Comparison of ENCODE assay signal across 13 mouse cellular contexts in genomic region chr9:57803047-57803446, GRCm38 (mm10). TPM values are rescaled to one million over a fixed set of nuclear protein-coding genes. Genes with fewer than 3 reads are reported as not detected.
DNase-seq lines count a peak whose midpoint lies in the region; ATAC-seq and TF ChIP-seq lines count a peak whose summit lies in the region.
"Had no signal": no experiment of that assay in that cellular context is flagged by ENCODE, and none has a peak within 500 bp of the region (broad histone marks: within the 10 kb centered on the region; RNA-seq: fewer than 3 reads in every experiment).

No protein-coding gene starts in this region.

- ATAC-seq in forebrain, embryonic 13.5 days: no peak
- no peak for ATAC-seq in forebrain, embryonic 11.5 days (replicated peaks; ENCODE audit: low FRiP score)
- no peak for ATAC-seq in liver, embryonic 11.5 days (replicated peaks; ENCODE audit: low FRiP score)
- peak; percentile 54 for ATAC-seq in G1E (ENCODE audit: extremely low read depth, insufficient number of reproducible peaks, low FRiP score, poor library complexity, severe bottlenecking)
- no peak for ATAC-seq in hindbrain, embryonic 14.5 days (ENCODE audit: low FRiP score)

- DNase-seq in forebrain, embryonic 11.5 days (ENCODE audit: low spot score): no peak
- no peak for DNase-seq in liver, embryonic 11.5 days (ENCODE audit: low spot score)
- no peak for DNase-seq in liver
- peak; percentile 27 for DNase-seq in G1E (ENCODE audit: low spot score)
- no peak for DNase-seq in hindbrain, embryonic 14.5 days (ENCODE audit: low spot score)
- no peak for DNase-seq in thymus, adult 18-20 months
- no peak for DNase-seq in gastrocnemius, postnatal 14 days
- DNase-seq: cerebellum, adult 9-10 months; kidney, adult 9 months; left cerebral cortex, postnatal 4 days had no signal

- no peak overlapping the region for H3K4me3 ChIP-seq in forebrain, embryonic 13.5 days
- H3K4me3 ChIP-seq in forebrain, embryonic 11.5 days (ENCODE audit: low read depth, low read length): no peak overlapping the region
- H3K4me3 ChIP-seq in liver, embryonic 11.5 days (ENCODE audit: low read depth, low read length): no peak overlapping the region
- no peak overlapping the region; the same call in 1 of the 2 replicates for H3K4me3 ChIP-seq in G1E (ENCODE audit: low read depth, low read length)
- H3K4me3 ChIP-seq in hindbrain, embryonic 14.5 days (replicated peaks; ENCODE audit: low read length): no peak overlapping the region
- H3K4me3 ChIP-seq: embryonic facial prominence, embryonic 15.5 days; lung, embryonic 15.5 days had no signal

- H3K4me2 ChIP-seq in forebrain, embryonic 13.5 days: no peak overlapping the region
- H3K4me2 ChIP-seq in forebrain, embryonic 11.5 days (ENCODE audit: low read depth, low read length, severe bottlenecking): no peak overlapping the region
- no peak overlapping the region for H3K4me2 ChIP-seq in liver, embryonic 11.5 days
- H3K4me2 ChIP-seq in hindbrain, embryonic 14.5 days (replicated peaks): no peak overlapping the region
- H3K4me2 ChIP-seq: embryonic facial prominence, embryonic 15.5 days; lung, embryonic 15.5 days had no signal

- H3K27me3 ChIP-seq in forebrain, embryonic 13.5 days: no peaks in the 10 kb centered on the region
- no peaks in the 10 kb centered on the region for H3K27me3 ChIP-seq in forebrain, embryonic 11.5 days (ENCODE audit: control insufficient read depth, insufficient read depth, low read length)
- H3K27me3 ChIP-seq in liver, embryonic 11.5 days (replicated peaks; ENCODE audit: control insufficient read depth, insufficient read depth, low read length): no peaks in the 10 kb centered on the region
- no peaks in the 10 kb centered on the region for H3K27me3 ChIP-seq in G1E (ENCODE audit: insufficient read depth, low read length)
- H3K27me3 ChIP-seq in hindbrain, embryonic 14.5 days (ENCODE audit: control insufficient read depth, insufficient read depth, low read length): no peaks in the 10 kb centered on the region
- H3K27me3 ChIP-seq: embryonic facial prominence, embryonic 15.5 days; lung, embryonic 15.5 days had no signal

- TF ChIP-seq CTCF in G1E (IDR thresholded peaks at IDR 0.05; ENCODE audit: low read depth, low read length): no peak

- no peaks in the 10 kb centered on the region for H3K9me3 ChIP-seq in forebrain, embryonic 13.5 days (replicated peaks)
- H3K9me3 ChIP-seq in forebrain, embryonic 11.5 days (ENCODE audit: control insufficient read depth, low read length): no peaks in the 10 kb centered on the region
- H3K9me3 ChIP-seq in liver, embryonic 11.5 days (ENCODE audit: control insufficient read depth, low read length): no peaks in the 10 kb centered on the region
- H3K9me3 ChIP-seq in G1E (replicated peaks): no peaks in the 10 kb centered on the region
- H3K9me3 ChIP-seq in hindbrain, embryonic 14.5 days (ENCODE audit: control insufficient read depth, low read length): no peaks in the 10 kb centered on the region
- H3K9me3 ChIP-seq: embryonic facial prominence, embryonic 15.5 days; lung, embryonic 15.5 days had no signal

- peak overlapping the region; percentile 7; the same call in 1 of the 2 replicates for H3K27ac ChIP-seq in forebrain, embryonic 13.5 days
- H3K27ac ChIP-seq in forebrain, embryonic 11.5 days (ENCODE audit: low read depth, low read length): no peak overlapping the region
- H3K27ac ChIP-seq in liver, embryonic 11.5 days (ENCODE audit: low read depth, low read length): peak overlapping the region; percentile 66; the same call in 1 of the 2 replicates
- peak overlapping the region; percentile 45 for H3K27ac ChIP-seq in hindbrain, embryonic 14.5 days
- H3K27ac ChIP-seq: embryonic facial prominence, embryonic 15.5 days had no signal

- no peak overlapping the region for H3K9ac ChIP-seq in forebrain, embryonic 13.5 days
- no peak overlapping the region for H3K9ac ChIP-seq in forebrain, embryonic 11.5 days (ENCODE audit: low read length)
- no peak overlapping the region for H3K9ac ChIP-seq in liver, embryonic 11.5 days (ENCODE audit: low read depth, low read length)
- no peak overlapping the region for H3K9ac ChIP-seq in hindbrain, embryonic 14.5 days
- H3K9ac ChIP-seq: embryonic facial prominence, embryonic 15.5 days; lung, embryonic 15.5 days had no signal

- H3K4me1 ChIP-seq in forebrain, embryonic 13.5 days: peaks cover 43% of the 10 kb centered on the region
- H3K4me1 ChIP-seq in forebrain, embryonic 11.5 days (replicated peaks; ENCODE audit: control insufficient read depth, insufficient read depth, low read length): peaks cover 17% of the 10 kb centered on the region
- peaks cover 72% of the 10 kb centered on the region for H3K4me1 ChIP-seq in liver, embryonic 11.5 days (replicated peaks; ENCODE audit: control insufficient read depth, insufficient read depth, low read length)
- peaks cover 69% of the 10 kb centered on the region for H3K4me1 ChIP-seq in G1E (ENCODE audit: insufficient read depth, low read depth, low read length)
- H3K4me1 ChIP-seq in hindbrain, embryonic 14.5 days (replicated peaks; ENCODE audit: control insufficient read depth, insufficient read depth, low read length): peaks cover 20% of the 10 kb centered on the region

- H3K36me3 ChIP-seq in forebrain, embryonic 13.5 days (ENCODE audit: poor library complexity, severe bottlenecking): peaks cover 22% of the 10 kb centered on the region
- H3K36me3 ChIP-seq in forebrain, embryonic 11.5 days (ENCODE audit: control insufficient read depth, insufficient read depth, low read length): no peaks in the 10 kb centered on the region; the same call in 1 of the 2 replicates
- peaks cover 4% of the 10 kb centered on the region; the same call in 1 of the 2 replicates for H3K36me3 ChIP-seq in liver, embryonic 11.5 days (ENCODE audit: control insufficient read depth, insufficient read depth, low read length)
- H3K36me3 ChIP-seq in G1E (replicated peaks): peaks cover 57% of the 10 kb centered on the region
- H3K36me3 ChIP-seq in hindbrain, embryonic 14.5 days (replicated peaks; ENCODE audit: control insufficient read depth, insufficient read depth): peaks cover under 1% of the 10 kb centered on the region
- H3K36me3 ChIP-seq: embryonic facial prominence, embryonic 15.5 days; lung, embryonic 15.5 days had no signal

- 18% methylated on average over 3 of the region's 3 CpGs for WGBS in forebrain, embryonic 13.5 days
- WGBS in forebrain, embryonic 11.5 days: 18% methylated on average over 3 of the region's 3 CpGs
- WGBS in liver, embryonic 11.5 days: 9% methylated on average over 3 of the region's 3 CpGs
- 17% methylated on average over 3 of the region's 3 CpGs for WGBS in hindbrain, embryonic 14.5 days

- intact Hi-C loops in gastrocnemius, postnatal 14 days (cut with DNase I; ENCODE audit: low total_unique reads): no loop called here

RNA-seq across cellular contexts. Expression of gene Arid3b, which starts 33.5 kb away (rescaled TPM):
- polyA plus RNA-seq in forebrain, embryonic 13.5 days (2015; fragmentation: Nextera tagmentation; extraction: Ambion mirVana): 12.3 and 12.8 TPM in 2 replicates
- 27.4 and 32.1 TPM in 2 replicates for polyA plus RNA-seq in forebrain, embryonic 11.5 days (2014; fragmentation: Nextera tagmentation; extraction: Ambion mirVana)
- polyA plus RNA-seq in liver, embryonic 11.5 days (2014; fragmentation: Nextera tagmentation; extraction: Ambion mirVana): 20.3 and 21.4 TPM in 2 replicates
- 16.7 and 19.5 TPM in 2 replicates for total RNA-seq in G1E (2014; fragmentation: Nextera tagmentation)
- total RNA-seq in G1E (2017): 6.1 and 7.2 TPM in 2 replicates
- polyA plus RNA-seq in G1E (2012): 4.0 and 7.4 TPM in 2 replicates
- 6.6 and 8.1 TPM in 2 replicates for polyA plus RNA-seq in hindbrain, embryonic 14.5 days (2014; fragmentation: Nextera tagmentation; extraction: Ambion mirVana)
- 1 to 10 TPM; 1.2 to 2.0 TPM for total RNA-seq in gastrocnemius, postnatal 14 days (2021)

RNA-seq across cellular contexts. Expression of gene Clk3, which starts 37.4 kb away (rescaled TPM):
- polyA plus RNA-seq in forebrain, embryonic 13.5 days (2015; fragmentation: Nextera tagmentation; extraction: Ambion mirVana): 90.5 and 91.0 TPM in 2 replicates
- 91.5 and 102 TPM in 2 replicates for polyA plus RNA-seq in forebrain, embryonic 11.5 days (2014; fragmentation: Nextera tagmentation; extraction: Ambion mirVana)
- polyA plus RNA-seq in liver, embryonic 11.5 days (2014; fragmentation: Nextera tagmentation; extraction: Ambion mirVana): 85.0 and 85.1 TPM in 2 replicates
- total RNA-seq in G1E (2014; fragmentation: Nextera tagmentation) (95.9 and 119 TPM in 2 replicates), G1E (2017) (53.8 and 56.8 TPM in 2 replicates)
- 33.0 and 36.9 TPM in 2 replicates for polyA plus RNA-seq in G1E (2012)
- 55.8 and 65.2 TPM in 2 replicates for polyA plus RNA-seq in hindbrain, embryonic 14.5 days (2014; fragmentation: Nextera tagmentation; extraction: Ambion mirVana)
- 10 to 100 TPM; 36.2 to 36.5 TPM for total RNA-seq in gastrocnemius, postnatal 14 days (2021)
